Mouse (Mus musculus): ENCODE data around the gene Pan3.
"Not testable (repeated sequence)": the region's sequence is repeated elsewhere in the genome, so short reads cannot be mapped to it uniquely, and the experiment has no call there.

Pan3 gene

DNA sequence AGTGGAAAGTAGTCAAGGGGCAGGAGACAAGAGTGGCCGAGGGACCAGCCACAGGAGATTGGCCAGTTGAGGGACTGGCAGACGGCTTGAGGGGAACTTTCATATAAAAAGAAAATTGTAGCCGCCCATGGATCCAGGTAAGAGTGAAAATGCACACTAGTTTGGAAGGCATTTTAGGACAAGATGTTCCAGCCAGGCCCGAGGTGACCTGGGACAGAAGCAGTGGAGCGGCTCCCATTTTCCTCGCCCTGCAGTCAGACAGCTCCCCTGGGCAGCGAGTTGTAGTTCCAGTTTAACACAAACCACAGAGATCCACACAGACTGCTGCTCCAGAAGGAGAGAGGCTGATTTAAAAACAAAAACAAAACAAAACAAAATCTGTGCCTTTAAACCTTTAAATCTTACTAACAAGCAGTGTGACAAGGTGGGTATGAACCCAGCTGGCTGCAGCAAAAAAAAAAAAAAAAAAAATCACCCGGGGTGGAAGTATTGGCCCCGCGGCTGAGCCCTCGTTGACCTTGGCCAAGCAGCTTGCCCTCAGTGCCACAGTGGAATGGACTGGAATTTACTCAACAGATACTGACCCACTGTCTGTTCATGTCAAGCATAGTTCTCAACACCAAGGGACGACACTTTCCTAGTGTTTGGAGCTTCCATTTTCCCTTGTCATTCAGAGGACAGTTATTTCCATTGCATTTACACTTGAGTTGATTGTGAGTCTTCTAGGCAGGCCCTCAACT, 119.2 kb downstream of the Pan3 start:
- no peak for DNase-seq (ENCODE audit: inconsistent age in 2 of 2, low spot score in 1 of 2)

GRCm38 (mm10) chr5:147551879-147552627, 122.1 kb downstream of the Pan3 start:
- DNase-seq (ENCODE audit: inconsistent age in 2 of 2, low spot score in 1 of 2), result no peak

- not testable (repeated sequence) for DNase-seq (ENCODE audit: inconsistent age in 2 of 2, low spot score in 1 of 2)
Observed at GRCm38 (mm10) chr5:147557641-147558040, 127.7 kb downstream of the Pan3 start.

DNA sequence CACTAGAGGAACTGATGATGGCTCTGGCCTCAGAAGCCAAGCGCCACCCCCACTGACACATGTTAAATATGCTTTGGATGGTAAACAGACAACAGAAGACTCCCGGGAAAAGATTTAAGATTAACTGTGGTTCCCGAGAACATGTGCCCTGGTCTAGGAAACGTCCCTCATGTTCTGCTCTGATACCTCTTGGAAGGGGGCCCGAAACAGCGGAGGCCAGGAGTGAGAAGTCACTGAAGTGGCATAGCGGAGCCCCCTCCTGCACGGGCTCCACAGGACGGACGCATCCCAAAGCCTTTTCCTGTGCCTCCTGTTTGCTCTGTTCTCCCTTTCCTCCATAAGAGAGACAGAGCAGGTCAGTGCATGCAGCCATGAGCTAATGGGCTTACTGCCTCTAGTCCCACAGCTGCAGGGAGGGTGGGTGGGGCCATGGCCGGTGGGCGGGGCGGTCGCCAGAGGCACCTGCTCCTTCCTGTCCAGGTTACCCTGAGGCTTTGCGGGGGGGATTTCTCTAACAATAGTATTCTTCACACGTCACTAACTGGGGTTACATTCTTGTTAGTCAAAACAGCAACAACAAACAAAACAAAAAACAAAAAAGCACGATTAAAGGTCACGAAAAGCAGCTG, 133.7 kb downstream of the Pan3 start:
- DNase-seq (ENCODE audit: inconsistent age in 2 of 2, low spot score in 1 of 2), result no peak

DNA sequence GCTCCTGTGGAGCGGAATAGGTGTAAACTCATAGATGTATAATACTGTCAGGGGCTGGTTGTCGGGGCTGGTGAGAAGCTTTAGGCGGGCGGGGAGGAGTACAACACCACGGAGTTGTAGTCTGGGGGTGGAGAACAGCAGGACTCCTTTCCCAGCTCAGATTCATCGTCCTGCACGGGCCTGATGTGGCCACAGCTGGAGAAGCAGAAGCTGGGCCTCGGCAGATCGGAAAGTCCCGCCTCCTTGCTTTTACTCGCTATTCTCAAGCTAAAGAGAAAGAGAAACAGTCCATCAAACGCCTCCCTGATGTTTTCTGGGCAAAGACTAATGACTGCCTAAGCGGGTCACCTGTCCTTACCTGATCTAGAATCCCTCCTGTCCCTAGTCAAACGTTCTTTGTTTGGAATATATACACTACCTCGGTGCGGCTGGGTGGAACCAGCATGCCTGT, 134.2 kb downstream of the Pan3 start:
- no peak for DNase-seq (ENCODE audit: inconsistent age in 2 of 2, low spot score in 1 of 2)

DNA sequence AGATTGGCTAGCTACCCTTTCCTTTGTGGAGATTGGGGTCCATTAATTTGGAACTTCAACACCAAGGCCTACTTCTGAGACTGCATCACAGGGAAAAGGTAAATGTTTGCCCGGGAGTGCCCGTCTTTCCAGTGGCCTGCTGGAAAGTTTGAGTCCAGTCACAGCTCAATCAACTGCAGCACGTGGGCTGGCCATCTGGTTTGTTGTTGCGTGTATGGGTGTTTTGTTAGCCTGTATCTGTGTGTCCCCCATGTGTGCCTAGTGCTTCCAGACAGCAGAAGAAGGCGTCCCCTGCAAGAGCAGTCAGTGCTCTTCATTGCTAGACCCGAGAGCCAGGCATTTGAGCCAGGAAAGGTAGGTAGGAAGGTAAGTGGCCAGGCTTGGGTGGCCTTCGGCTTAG, 135.5 kb downstream of the Pan3 start:
- DNase-seq (ENCODE audit: inconsistent age in 2 of 2, low spot score in 1 of 2), result no peak

- DNase-seq (ENCODE audit: inconsistent age in 2 of 2, low spot score in 1 of 2), result no peak
Observed at GRCm38 (mm10) chr5:147566335-147566734, 136.4 kb downstream of the Pan3 start.

DNA sequence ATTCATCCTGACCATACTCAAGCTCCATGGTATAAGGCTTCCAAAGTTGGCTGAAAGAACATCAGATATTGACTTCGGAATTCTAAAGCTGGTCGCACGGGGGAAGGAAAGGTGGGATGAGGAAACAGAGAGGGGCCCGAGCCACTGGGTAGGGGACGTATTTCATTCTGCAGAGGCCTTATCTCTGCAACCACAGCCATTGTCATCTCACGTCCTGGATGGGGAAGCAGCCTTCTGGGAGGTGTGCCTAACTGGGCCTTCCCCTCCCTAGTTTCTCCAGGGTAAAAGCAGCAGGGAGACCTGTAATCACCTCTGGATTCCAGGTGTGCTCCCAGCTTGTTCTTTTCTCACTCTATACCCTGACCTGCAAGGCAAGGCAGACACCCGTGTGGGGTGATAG, 142.7 kb downstream of the Pan3 start:
- no peak for DNase-seq (ENCODE audit: inconsistent age in 2 of 2, low spot score in 1 of 2)

- no peak for DNase-seq (ENCODE audit: inconsistent age in 2 of 2, low spot score in 1 of 2)
Observed at GRCm38 (mm10) chr5:147573555-147573954, 143.6 kb downstream of the Pan3 start.

DNA sequence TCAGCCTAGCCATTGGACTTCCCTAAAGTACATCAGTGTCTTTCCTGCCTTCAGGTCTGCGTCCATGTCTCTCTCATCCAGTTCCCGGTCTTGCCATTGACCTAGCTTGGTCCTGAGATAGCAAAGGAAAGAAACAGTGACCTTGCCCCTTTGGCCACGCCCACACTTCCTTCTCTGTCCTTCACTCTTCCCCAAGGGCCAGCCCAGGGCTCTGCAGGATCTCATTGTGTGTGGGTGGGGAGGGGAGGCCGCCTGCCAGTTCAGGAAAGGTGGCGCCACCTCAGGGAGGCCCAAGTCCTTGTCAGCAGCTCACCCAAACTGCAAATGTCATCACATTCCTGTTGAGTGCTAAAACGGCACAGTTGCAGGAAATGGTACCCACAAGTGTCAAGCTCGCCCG, 144.6 kb downstream of the Pan3 start:
- peak; percentile 75 to 78 for DNase-seq (ENCODE audit: inconsistent age in 2 of 2, low spot score in 1 of 2)

DNA sequence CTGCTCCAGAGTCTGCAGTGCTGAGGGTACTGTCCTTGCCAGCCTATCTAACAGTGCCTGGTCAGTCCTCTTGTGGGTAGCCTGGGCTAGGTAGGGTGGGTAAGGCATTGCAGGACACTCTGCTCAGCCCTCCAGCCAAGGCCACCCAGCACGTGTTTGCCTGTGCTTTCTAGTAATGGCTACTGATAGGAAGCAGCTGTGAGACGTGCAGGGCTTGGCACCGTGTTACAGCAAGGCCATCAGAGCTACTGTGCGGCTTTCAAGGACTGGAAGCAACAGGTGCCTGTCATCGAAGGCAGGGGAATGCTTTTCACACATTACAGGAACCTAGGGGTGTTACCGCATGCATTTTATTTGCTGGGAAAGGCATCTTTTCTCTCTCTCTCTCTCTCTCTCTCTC, 147.0 kb downstream of the Pan3 start:
- no peak for DNase-seq (ENCODE audit: inconsistent age in 2 of 2, low spot score in 1 of 2)

GRCm38 (mm10) chr5:147579148-147579547, 149.2 kb downstream of the Pan3 start:
- no peak for DNase-seq (ENCODE audit: inconsistent age in 2 of 2, low spot score in 1 of 2)

DNA sequence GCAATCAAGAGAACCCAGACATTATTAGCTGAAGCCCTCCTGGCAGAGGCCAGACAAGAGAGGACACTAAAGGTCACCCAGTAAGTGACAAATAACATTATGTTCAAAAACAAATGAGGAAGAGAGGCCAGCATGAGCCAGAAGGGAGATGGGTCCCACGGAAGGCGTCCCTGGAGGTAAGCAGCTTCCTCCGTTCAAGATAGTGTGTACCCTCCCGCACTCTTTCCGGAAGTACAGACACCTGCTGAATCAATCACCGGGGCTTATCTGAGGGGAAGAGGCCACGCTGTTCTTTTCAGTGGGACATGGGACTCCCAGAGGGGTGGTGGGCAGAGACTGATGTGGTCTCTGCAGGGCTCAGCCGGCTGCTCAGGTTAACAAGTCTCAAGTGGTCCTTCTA, 149.7 kb downstream of the Pan3 start:
- peak; percentile 31 to 46 for DNase-seq (ENCODE audit: inconsistent age in 2 of 2, low spot score in 1 of 2)

DNA sequence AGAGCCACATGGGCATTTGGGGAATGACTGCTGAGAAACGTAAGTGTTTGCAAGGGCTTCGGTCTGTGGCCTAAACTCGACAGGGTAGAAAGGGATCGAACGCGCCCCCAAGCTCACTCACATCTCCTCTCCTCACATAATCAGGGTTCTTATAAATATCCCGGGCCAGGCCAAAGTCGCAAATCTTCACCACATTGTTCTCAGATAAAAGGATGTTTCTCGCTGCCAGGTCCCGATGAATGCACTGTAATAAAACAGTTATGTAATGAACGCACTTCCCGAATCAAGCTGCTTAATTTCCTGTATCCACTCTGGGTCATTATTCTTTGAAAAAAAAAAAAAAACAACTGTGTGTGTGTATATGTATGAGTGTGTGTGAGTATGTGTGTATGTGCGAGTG, 150.2 kb downstream of the Pan3 start:
- DNase-seq (ENCODE audit: inconsistent age in 2 of 2, low spot score in 1 of 2), result peak in 1 of 2 experiments; percentile 38

DNA sequence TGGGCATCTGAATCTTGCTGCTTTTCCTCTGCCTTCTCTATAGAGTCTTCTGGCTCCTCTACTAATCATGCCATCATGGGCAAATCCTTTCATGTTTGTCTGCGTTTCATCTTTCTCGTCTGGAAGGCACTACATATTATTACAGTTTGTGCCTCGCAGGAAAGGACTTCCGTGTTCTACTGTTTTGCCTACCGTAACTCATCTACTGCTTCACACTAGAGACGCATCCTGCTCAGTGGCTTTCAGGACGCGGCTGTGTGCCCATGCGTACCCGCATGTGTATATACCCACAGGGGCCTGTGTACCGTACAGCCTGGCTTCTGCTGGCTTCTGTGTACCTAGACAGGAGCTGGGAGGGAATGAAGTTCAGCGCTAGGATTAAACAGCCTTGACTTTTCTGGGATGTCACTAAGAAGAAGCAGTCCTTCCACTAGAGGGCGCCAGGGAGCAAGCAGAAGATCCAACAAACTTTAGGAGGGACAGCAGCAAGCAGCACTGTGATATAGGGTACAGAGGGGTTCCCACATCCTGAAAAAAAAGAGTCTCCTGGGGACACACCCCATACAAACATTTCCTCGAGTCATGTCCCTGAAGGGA, 153.8 kb downstream of the Pan3 start:
- peak; percentile 67 to 93 for DNase-seq (ENCODE audit: inconsistent age in 2 of 2, low spot score in 1 of 2)

- peak; percentile 24 to 51 for DNase-seq (ENCODE audit: inconsistent age in 2 of 2, low spot score in 1 of 2)
Observed at GRCm38 (mm10) chr5:147584648-147585047, 154.7 kb downstream of the Pan3 start.

DNA sequence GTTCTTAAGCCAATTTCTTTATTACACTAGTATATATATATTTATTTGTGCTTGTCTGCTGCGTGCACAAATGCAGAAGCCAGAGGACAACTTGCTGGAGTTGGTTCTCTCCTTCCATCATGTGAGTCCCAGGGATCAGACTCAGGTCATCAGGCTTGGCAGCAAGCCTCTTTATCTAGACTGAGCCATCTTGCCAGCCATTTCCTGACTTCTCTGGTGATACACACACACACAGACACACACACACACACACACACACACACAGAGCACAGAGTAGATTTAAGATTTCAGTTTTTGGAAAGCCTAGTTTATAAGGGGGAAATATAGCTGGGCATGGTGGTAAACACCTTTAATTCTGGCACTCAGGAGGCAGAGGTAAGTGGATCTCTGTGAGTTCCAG, 155.1 kb downstream of the Pan3 start:
- no peak for DNase-seq (ENCODE audit: inconsistent age in 2 of 2, low spot score in 1 of 2)

GRCm38 (mm10) chr5:147589814-147590213, 159.9 kb downstream of the Pan3 start:
- DNase-seq (ENCODE audit: inconsistent age in 2 of 2, low spot score in 1 of 2), result peak; percentile 25 to 43

DNA sequence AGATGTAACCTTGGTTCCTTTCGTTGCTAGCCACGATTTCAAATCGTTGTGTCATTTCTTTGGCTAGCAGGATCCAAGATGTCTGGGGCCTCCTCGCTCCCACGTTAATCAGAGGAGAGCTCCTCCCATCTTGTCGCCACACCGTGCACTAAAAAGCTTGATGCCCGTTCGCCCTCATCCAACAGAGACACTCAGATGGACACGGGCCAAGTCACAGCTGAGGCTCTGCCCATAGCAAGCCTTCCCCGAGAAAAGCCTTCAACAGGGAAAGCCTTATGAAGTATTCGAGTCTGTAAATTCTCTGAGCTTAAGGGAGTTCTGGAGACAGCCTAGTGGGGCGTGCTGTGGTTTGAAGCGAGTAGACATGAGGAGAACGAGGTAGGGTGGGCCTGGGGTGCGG, 167.9 kb downstream of the Pan3 start:
- DNase-seq (ENCODE audit: inconsistent age in 2 of 2, low spot score in 1 of 2), result no peak

Measured in adrenal gland, adult (tissue).